Mouse (Mus musculus) retina, adult 2 months (tissue): ENCODE results near the gene Ska3.

Experiments
- DNase-seq: peaks from one replicate; pipeline ENCODE4 v3.0.0-alpha.2; 2012; ENCODE audit warnings: low read depth, low spot score

The Ska3 gene

DNA sequence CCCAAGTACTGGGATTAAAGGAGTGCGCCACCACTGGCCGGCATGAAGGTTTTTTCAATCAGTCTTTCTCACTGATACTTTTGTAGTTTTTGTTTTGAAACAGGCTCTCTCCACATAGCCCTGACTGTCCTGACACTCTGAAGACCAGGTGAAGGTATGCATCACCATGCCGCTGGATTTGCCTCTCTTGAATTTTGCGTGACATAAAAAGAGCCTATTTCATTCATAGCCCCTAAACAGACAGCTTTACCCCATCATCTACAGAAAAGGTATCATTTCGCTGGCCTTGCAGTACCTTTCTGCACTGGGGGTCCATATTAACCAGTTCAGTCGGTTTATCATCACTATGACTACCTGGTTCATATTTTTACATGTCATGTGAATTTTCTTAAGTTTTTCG, 28.4 kb downstream of the Ska3 start:
- DNase-seq: no peak

DNA sequence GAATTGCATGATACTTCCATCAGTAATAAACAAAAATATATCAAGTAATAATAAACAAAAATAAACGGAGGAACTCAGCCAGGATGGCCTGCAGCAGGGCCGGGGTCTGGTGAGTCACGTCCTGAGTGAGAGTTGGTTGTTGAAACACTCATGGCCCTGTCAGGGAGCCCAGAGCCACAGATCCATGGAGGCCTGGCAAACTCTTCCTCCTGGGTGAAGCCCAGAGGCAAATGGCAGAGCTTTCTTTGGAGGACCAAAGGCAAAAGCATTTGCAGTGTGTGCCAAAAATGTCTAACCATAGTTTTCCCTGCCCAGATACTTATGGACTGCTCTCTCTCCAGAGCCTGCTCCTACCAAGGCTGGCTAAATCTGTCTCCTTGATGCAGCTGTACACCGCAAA, 34.8 kb downstream of the Ska3 start:
- no peak for DNase-seq

DNA sequence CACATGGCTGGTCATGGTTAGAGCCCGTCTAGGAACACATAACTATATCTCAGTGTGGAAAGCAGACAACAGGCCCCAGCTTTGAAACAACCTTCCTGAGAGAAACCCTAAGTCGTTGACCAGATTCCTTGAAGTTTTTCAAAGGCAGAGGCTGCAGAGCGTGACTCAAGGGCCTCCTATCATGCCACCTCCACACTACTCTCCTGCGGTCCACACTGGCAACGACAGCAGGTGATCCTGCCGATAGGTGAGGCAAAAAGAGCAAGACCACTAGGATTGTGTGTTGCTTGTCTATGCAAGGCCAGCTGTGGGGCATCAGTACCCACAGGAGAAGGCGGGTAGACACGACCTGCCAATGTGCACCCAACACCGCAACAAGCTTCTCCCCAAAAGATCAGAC, 36.2 kb downstream of the Ska3 start:
- DNase-seq: no peak

DNA sequence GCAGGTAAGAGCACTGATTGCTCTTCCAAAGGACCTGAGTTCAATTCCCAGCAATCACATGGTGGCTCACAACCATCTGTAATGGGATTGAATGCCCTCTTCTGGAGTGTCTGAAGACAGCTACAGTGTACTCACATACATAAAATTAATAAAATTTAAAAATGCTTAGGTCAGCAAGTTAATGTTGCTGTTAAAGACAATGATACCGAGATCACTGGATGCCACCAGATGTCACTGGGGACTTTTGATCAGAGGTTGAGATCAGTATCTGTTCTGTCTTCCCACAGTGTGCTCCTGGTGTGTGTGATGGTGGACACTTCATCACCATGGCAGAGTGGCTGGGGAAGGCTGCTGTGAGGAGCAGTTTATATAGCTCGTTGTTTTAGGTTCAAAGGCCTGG, 36.7 kb downstream of the Ska3 start:
- DNase-seq: no peak

DNA sequence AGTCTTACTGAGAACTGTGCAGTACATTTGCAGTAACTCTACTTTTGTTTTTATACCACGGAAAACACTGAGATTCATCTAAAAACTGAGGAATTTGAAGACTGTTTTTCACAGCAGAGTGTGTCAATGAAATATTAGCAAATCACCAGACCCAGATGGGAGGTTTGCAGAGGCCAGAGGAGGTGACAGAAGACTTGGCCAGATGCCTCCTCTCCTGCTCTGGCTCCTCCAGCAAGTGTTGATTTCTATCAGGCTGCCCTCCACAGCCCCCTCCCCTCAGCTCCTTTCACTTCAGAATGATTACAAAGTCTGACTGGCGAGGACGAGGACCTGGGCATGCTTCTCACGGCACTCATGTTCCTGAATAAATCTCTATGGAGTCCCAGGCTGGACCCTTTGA, 38.6 kb downstream of the Ska3 start:
- DNase-seq: no peak

DNA sequence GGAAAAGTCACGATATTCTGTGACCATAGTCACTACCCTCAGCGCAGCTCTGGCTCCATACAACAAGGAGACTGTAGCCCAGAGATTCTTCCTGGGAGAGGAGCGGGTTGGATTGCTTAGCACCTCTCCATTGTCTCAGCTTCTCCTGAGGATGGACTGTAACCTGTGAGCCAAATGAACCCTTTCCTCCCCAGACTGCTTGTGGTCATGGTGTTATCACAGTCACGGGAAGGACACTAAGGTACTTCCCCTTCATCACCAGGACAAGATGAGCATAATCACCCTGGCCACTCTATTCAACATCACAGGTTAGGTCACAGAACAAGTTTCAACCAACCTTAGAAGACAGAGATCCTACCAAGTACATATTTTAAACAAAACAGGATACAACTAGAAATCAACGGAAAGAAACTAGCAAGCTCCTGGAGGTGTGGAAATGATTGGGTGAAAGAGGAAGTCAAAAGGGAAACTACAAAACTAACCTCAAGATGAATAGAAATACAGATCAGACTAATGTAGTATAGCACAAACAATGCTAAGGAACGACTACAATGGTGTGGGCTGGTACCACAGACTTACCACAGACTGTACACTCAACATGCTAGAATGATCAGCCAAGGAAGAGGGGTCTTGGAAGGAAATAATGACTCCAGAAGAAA, 53.7 kb downstream of the Ska3 start:
- DNase-seq: no peak

DNA sequence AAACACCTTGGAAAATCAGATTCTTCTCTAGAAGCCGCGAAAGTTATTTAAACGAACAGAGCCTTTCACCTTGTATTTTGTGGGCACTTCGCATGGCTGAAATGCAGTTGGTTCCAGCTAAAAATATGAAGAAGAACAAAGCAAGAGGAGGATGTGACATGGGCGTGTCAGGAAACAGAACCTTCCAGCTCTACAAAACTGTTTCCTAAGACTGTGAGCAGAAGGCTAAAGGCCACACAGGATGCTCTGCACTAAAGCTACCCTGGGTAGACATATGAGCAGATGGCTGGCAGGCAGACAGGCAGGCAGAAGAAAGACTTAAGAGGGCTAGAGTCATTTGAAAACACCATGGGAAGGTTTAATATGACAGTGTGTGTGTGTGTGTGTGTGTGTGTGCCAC, 56.9 kb downstream of the Ska3 start:
- no peak for DNase-seq

DNA sequence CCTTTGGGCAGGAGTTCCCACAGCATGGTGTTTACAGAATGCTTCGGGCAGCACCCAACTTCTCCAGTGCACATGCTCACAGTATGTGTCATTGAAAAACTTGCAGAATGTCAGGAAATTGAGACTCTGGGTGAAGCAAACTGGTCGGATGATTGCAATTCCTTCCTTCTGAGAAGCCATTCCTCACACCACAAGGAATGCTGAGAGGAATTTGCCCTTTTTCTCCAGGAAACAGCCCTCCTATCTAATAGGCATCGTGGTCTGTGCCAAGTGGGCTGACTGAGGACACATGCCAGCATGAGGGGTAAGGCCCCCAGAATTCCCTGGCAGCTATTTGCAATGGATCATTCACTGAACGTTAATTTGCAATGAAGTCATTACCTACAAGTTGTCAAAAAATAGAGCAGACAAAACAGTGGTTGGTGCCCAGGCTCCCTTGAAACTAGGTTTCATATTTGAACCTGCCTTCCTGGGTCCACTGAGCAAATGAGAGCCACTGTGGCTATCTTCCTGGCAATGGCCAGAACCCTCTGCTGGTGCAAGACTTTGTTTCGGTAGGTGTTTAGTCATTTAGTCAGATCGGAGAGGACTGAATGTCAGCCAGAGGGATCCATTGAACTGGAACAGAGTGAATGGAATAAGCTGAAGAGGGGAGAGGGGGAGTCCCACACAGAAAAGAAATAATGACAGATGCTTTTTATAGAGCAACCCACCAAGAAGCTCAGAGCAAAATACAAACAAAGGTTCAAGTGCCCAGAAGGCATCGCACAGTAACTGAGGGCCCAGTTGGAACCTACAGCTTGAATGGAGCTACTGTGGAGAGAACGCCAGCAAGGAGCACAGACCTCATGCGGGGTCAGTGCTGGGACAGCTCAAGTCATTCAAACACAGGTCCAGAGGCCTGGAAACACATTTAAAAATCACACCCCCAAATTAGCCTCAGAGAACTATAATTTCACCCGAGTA, 65.3 kb downstream of the Ska3 start:
- DNase-seq: no peak

DNA sequence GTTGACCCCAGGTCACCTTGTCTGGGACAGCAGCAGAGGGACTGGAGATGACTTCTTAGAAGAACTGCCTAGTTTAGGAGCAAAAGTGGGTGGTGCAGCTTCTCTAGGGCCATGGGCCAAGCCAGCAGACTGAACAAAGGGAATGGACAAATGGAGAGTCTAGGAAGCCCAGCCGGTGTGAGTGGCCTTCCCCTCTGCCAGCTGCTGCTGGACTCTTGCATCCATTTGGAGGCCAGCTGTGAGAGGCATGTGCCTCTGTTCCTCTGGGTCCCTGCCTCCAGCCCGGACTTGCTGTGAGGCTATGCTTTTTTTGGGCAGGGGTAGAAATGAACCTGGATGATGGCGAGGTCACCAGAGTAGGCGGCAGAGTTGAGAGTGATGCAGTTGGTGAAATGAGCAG, 67.7 kb downstream of the Ska3 start, which contains the start of gene Lats2:
Lats2 (minus strand) TSS at position 152 of the 400 bp plus-strand sequence.
- no peak for DNase-seq
